Mouse (Mus musculus) gastrocnemius, adult 18-20 months (tissue): ENCODE results near the gene Numa1. TPM values are rescaled to one million over a fixed set of nuclear protein-coding genes. Genes with fewer than 3 reads are reported as not detected.
A peak's percentile ranks its signal among the peaks of the same experiment; 100 is the strongest.
"Not testable (repeated sequence)": the region's sequence is repeated elsewhere in the genome, so short reads cannot be mapped to it uniquely, and the experiment has no call there.

Source experiments
- DNase-seq: peaks from one replicate; pipeline ENCODE4 v3.0.0; 2021; ENCODE audit warnings: low spot score
- total RNA-seq, 2 experiments: library from RNA; stranded (reverse); gene quantifications; 2 replicates each; pipeline ENCODE4 v1.2.3; 2021

Gene Numa1
- total RNA-seq, 2 experiments from 2014 or later: 53.5 to 57.4 TPM

- no peak for DNase-seq
Measured at GRCm38 (mm10) chr7:101936996-101937395, 3.1 kb downstream of the Numa1 start.

GRCm38 (mm10) chr7:101937569-101937968 lies 3.7 kb downstream of the Numa1 start:
- DNase-seq: no peak

- DNase-seq: no peak
Measured at GRCm38 (mm10) chr7:101938348-101938747, 4.4 kb downstream of the Numa1 start.

GRCm38 (mm10) chr7:101939758-101940157 lies 5.8 kb downstream of the Numa1 start:
- no peak for DNase-seq

GRCm38 (mm10) chr7:101949008-101949407 lies 15.1 kb downstream of the Numa1 start:
- DNase-seq: not testable (repeated sequence)

- no peak for DNase-seq
Measured at GRCm38 (mm10) chr7:101951648-101952047, 17.7 kb downstream of the Numa1 start.

GRCm38 (mm10) chr7:101952098-101952497 lies 18.2 kb downstream of the Numa1 start:
- no peak for DNase-seq

- no peak for DNase-seq
Measured at GRCm38 (mm10) chr7:101954163-101954562, 20.3 kb downstream of the Numa1 start.

- no peak for DNase-seq
Measured at GRCm38 (mm10) chr7:101955276-101955675, 21.4 kb downstream of the Numa1 start.

GRCm38 (mm10) chr7:101955862-101956261 lies 22.0 kb downstream of the Numa1 start:
- no peak for DNase-seq

- DNase-seq: no peak
Measured at GRCm38 (mm10) chr7:101956481-101956880, 22.6 kb downstream of the Numa1 start.

GRCm38 (mm10) chr7:101956911-101957310 lies 23.0 kb downstream of the Numa1 start:
- no peak for DNase-seq

- no peak for DNase-seq
Measured at GRCm38 (mm10) chr7:101962829-101963228, 28.9 kb downstream of the Numa1 start.

GRCm38 (mm10) chr7:101963621-101964020 lies 29.7 kb downstream of the Numa1 start:
- no peak for DNase-seq

GRCm38 (mm10) chr7:101964551-101964950 lies 30.6 kb downstream of the Numa1 start:
- no peak for DNase-seq

GRCm38 (mm10) chr7:101965606-101966005 lies 31.7 kb downstream of the Numa1 start:
- no peak for DNase-seq

GRCm38 (mm10) chr7:101967256-101967655 lies 33.3 kb downstream of the Numa1 start:
- no peak for DNase-seq

- no peak for DNase-seq
Measured at GRCm38 (mm10) chr7:101968751-101969150, 34.8 kb downstream of the Numa1 start.

- peak; percentile 74 for DNase-seq
Measured at GRCm38 (mm10) chr7:101969694-101970428, 36.0 kb downstream of the Numa1 start.

GRCm38 (mm10) chr7:101970429-101970775 lies 36.5 kb downstream of the Numa1 start:
- DNase-seq: peak; percentile 93

GRCm38 (mm10) chr7:101970821-101971461 lies 37.0 kb downstream of the Numa1 start:
- DNase-seq: peak; percentile 76

GRCm38 (mm10) chr7:101971721-101972120 lies 37.8 kb downstream of the Numa1 start:
- no peak for DNase-seq

- no peak for DNase-seq
Measured at GRCm38 (mm10) chr7:101973730-101974129, 39.8 kb downstream of the Numa1 start.
